Mouse (Mus musculus) layer of hippocampus, adult 9-10 months (tissue): ENCODE results near the gene Gpr89.

Experiments
- DNase-seq: peaks from one replicate; pipeline ENCODE4 v3.0.0; 2022; ENCODE audit warnings: low spot score

The Gpr89 gene

GRCm38 (mm10) chr3:96821581-96821980 lies 83.6 kb downstream of the Gpr89 start:
- no peak for DNase-seq

DNA sequence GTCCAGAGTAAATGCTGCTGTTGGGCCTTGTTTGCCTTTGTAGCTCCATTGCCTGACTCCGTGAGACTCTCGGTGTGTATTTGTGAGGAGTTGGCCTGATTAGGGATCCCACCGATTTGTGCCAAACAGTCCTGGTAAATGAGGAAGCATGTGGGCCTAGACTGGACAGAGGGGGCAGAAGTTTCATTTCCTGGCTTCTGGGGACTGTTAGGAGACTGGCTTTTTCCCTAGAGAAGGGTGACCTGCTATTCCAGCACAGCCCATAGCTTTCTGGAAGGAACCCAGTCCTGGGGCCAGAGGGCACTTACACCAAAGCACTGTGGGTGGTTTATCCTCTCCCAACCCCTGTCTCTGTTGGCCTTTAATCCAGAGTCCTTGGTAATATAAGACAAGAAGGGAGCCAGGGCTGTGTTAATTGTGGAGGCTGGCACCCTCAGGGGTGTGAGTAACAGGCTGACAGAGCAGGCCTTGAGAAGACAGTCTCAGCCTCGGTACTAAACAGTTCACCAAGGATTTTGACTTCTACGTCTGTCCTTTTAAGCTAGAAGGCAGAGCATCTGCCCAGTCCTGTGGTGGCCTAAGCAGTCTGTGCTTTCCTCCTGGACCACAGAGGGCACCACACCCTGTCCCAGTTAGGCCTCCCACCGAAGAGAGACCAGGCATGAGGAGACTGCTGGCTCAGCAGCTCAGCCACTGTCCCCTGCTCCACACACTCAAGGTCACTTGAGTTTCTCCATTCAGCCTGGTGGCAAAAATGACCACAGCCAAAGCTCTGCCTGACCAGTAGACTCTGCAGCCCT lies 84.8 kb downstream of the Gpr89 start:
- DNase-seq: no peak
